Mouse (Mus musculus): ENCODE results near the gene Gm45062.

The Gm45062 gene

GRCm38 (mm10) chr6:8259004-8259666 lies at the start of gene Gm45062, which contains the start of the genes Rpa3 and Umad1:
Gene Gm45062, plus strand, starts transcription at chr6:8259450.
Gene Rpa3, minus strand, starts transcription at chr6:8259173.
Gene Umad1, plus strand, starts transcription at chr6:8259288.
- peak; percentile 91 to 96 for DNase-seq (ENCODE audit: low spot score in 2 of 2)

GRCm38 (mm10) chr6:8209866-8210186 lies 49.4 kb upstream of the Gm45062 start:
- no peak for DNase-seq (ENCODE audit: low spot score in 2 of 2)

- DNase-seq (ENCODE audit: low spot score in 2 of 2): no peak
Observed at GRCm38 (mm10) chr6:8210661-8211060, 48.6 kb upstream of the Gm45062 start.

DNA sequence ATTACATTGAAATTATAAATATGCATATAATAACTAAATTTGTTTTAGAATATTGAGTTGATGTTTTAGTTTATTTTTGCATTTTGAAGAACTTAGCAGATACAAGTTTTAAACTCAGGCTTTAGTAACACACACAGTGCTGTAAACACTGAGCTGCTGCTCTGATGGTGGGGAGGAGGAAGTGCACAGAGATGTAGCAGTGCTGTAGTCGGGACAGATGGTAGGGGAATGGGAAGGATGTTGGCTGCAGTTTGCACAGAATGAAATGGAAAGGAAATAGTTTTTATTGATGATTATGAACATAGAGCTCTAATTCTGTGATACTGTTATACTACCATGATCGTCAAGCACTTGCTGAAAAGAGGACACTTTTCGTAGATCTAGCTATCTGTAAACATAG lies 32.2 kb upstream of the Gm45062 start:
- DNase-seq (ENCODE audit: low spot score in 2 of 2): no peak

- no peak for DNase-seq (ENCODE audit: low spot score in 2 of 2)
Observed at GRCm38 (mm10) chr6:8228596-8228995, 30.7 kb upstream of the Gm45062 start.

GRCm38 (mm10) chr6:8258316-8258715 lies 934 bp upstream of the Gm45062 start:
- DNase-seq (ENCODE audit: low spot score in 2 of 2): no peak

DNA sequence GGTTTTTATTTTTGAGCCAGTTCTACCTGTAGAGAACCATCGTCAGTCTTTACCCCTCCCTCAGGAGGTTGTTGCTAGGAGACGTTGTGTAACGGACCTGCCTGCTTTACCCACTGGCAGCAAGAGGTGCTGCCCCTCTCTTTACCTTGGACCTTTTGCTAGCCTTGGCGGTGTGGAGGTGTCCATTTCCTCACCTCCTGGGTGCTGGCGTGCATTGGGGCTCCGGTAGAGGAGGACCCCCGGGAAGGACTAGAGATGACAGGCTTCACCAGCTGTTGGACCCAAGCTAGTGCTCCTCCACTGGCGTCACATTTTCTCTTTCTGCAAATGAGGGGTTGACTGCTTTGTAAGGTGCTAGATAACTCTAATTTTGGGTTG lies 406 bp downstream of the Gm45062 start:
- no peak for DNase-seq (ENCODE audit: low spot score in 2 of 2)

- no peak for DNase-seq (ENCODE audit: low spot score in 2 of 2)
Observed at GRCm38 (mm10) chr6:8271047-8271446, 11.8 kb downstream of the Gm45062 start.

GRCm38 (mm10) chr6:8274387-8275054 lies 15.3 kb downstream of the Gm45062 start:
- peak; percentile 65 to 82 for DNase-seq (ENCODE audit: low spot score in 2 of 2)

DNA sequence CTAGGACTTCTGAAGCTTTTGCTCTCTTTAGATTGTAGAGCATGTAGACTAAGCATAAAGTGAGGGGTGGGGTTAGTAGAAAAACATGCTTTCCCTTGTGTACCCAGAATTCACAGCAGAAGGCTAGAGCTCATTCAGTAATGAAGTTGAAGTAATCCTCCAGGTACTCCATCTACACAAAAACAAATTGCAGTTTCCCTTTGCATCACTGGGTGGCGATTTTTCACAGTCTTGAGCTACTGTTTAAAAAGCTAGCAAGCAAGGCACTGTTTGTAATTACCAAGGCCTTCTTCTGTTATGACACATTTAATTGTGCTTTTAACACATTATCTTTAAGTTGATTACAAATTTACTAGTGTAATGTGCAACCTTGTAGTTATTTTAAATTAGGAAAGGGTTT lies 15.8 kb downstream of the Gm45062 start:
- DNase-seq (ENCODE audit: low spot score in 2 of 2): peak; percentile 63 to 86

DNA sequence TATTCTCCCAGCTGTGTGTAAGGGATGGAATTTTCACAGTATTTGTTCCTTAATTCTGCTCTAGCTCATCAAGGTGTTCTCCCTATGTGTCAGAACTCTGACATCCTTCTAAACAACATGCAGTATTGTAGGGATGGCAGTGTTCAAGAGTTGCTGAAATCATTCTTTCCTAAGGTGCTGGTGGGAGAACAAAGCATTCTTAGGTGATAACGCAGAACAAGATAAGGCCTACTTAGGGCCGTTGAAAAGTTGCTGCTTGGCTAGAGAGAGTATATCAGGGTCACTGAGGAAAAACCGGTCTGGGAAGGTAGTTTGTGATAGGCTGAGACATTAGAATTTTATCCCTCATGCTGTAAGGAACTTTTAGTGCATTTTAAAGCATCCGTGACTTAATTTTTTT lies 17.2 kb downstream of the Gm45062 start:
- no peak for DNase-seq (ENCODE audit: low spot score in 2 of 2)

GRCm38 (mm10) chr6:8278426-8279002 lies 19.3 kb downstream of the Gm45062 start:
- peak in 1 of 2 experiments; percentile 63 for DNase-seq (ENCODE audit: low spot score in 2 of 2)

- no peak for DNase-seq (ENCODE audit: low spot score in 2 of 2)
Observed at GRCm38 (mm10) chr6:8283255-8283654, 24.0 kb downstream of the Gm45062 start.

- DNase-seq (ENCODE audit: low spot score in 2 of 2): no peak
Observed at GRCm38 (mm10) chr6:8285401-8285960, 26.2 kb downstream of the Gm45062 start.

GRCm38 (mm10) chr6:8286146-8286545 lies 26.9 kb downstream of the Gm45062 start:
- DNase-seq (ENCODE audit: low spot score in 2 of 2): no peak

DNA sequence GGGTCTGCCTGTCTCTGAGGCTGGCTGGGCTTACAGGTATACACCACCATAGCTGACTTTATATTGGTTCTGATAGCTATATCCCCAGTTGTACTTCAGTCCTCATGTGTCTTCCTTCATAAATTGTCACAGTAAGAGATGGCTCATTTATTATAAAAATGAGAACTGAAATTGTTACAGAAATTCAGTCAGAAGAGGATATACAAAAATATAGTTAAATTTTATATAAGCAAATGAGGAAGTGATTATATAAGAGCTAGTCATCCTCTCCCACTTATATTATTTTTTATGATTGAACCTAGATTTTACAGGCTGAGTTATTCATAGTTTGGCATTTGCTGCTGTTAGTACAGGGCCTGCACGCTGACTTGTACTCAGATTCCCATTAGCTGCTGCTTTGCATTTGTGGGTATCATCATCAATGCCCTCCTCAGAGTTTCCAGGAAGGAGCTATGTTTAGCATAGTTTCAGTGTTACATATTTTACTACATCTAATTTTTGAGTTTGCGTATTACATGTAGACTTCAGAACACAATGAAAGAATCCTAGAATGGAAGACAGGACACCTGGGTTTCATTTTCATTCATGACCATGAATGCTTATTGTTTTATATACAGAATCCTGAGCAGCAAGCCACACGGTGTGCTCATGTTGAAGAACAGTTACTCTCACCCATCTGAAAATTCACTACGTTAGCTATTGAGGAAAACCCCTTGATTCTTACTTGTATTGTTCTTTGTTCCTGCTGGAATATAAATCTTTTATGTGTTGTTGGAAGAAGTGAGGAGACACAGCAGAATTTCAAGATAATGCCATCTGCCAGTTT lies 29.7 kb downstream of the Gm45062 start:
- DNase-seq (ENCODE audit: low spot score in 2 of 2): no peak

- DNase-seq (ENCODE audit: low spot score in 2 of 2): no peak
Observed at GRCm38 (mm10) chr6:8294048-8294784, 35.0 kb downstream of the Gm45062 start.

GRCm38 (mm10) chr6:8299066-8299863 lies 40.0 kb downstream of the Gm45062 start:
- DNase-seq (ENCODE audit: low spot score in 2 of 2): no peak

DNA sequence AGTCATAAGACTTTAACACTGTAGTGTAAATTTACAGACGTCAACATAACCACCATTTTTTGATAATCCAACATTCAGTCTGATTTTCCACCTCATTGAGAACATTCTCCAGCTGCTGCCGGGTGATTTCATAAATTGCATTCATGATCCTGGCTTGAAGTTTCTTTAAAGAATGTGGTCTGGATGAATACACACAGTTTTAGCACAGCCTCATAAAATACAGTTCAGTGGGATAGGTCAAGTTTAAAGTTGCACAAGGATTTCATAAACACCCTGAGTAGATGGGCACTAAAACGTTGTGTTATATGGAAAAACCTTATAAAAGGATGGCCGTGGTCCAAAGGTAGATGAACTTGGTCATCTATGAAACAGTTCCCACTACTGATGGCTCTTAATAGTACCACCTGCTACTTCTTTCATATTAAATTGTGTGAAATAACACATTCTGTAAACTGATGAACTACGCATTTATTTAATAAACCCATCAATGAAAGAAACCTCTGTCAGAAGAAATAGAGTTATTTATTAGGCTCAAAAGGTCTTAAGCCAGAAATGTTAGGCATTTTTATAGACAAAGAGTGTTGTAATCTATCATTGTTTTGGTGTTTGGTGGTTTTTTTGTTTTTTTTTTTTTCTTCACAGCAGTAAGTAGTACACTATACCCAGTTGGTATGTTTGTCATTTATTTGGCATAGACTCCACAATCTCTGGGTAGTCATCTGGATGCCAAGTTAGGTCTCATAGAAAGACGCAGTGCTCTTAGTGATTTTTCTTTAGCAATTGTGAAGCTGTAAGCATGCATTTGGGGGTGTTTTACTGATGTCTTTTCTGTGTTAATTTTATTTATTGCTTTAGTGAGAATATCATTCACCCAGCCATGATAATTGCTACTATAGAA lies 48.9 kb downstream of the Gm45062 start:
- no peak for DNase-seq (ENCODE audit: low spot score in 2 of 2)

Measured in spleen, postnatal 10 days (tissue).